ENCODE assay signal across 8 mouse cellular contexts in the genomic region with DNA sequence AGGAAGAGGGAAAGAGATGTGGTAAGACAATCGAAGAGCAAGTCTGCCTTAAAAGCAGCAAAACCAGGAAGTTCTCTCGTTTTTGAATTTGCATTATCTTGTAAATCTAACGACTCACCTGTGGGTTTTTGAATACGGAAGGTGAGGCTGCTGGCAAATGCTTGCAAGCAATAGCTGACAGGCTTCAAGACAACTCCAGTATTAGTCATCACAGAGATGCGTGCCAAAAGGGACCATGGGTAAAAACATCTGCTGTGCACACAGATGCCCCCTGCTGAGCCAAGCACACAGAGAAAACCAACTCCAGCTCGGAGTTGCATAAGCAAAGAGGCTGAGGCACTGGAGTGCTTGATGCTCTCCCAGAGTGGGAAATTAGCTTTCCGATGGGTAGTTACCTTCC. TPM values are rescaled to one million over a fixed set of nuclear protein-coding genes. Genes with fewer than 3 reads are reported as not detected.
A peak's percentile ranks its signal among the peaks of the same experiment; 100 is the strongest.
DNase-seq lines count a peak whose midpoint lies in the region; ATAC-seq and TF ChIP-seq lines count a peak whose summit lies in the region.

No protein-coding gene starts in this region.

- WGBS in embryonic facial prominence, embryonic 12.5 days: 52% methylated on average over 7 of the region's 7 CpGs
- WGBS in embryonic facial prominence, embryonic 10.5 days: 56% methylated on average over 7 of the region's 7 CpGs

- H3K9me3 ChIP-seq in embryonic facial prominence, embryonic 12.5 days: no peaks in the 10 kb centered on the region
- H3K9me3 ChIP-seq in embryonic facial prominence, embryonic 10.5 days: no peaks in the 10 kb centered on the region
- H3K9me3 ChIP-seq in megakaryocyte, embryonic 14.5 days: no peaks in the 10 kb centered on the region

- TF ChIP-seq CTCF in brain, embryonic 14.5 days (IDR thresholded peaks at IDR 0.05; ENCODE audit: borderline replicate concordance, extremely low read depth, insufficient read depth, insufficient read length): no peak

- no peak overlapping the region for H3K9ac ChIP-seq in embryonic facial prominence, embryonic 12.5 days

- H3K4me2 ChIP-seq in embryonic facial prominence, embryonic 12.5 days (replicated peaks): no peak overlapping the region

- DNase-seq in embryonic facial prominence, embryonic 10.5 days (ENCODE audit: low spot score): no peak
- peak; percentile 69 for DNase-seq in 3134 (ENCODE audit: extremely low read depth, insufficient read length, low spot score)
- DNase-seq in brain, embryonic 14.5 days (ENCODE audit: low read depth): peak; percentile 53
- peak; percentile 50 to 76 for DNase-seq in layer of hippocampus, adult 18-20 months (ENCODE audit: low spot score in 2 of 2)
- DNase-seq in thymus, postnatal 14 days: peak; percentile 80
- no peak for DNase-seq in testis, postnatal 14 days (ENCODE audit: low spot score)

- no peak for TF ChIP-seq POLR2A in brain, embryonic 14.5 days (IDR thresholded peaks at IDR 0.05; ENCODE audit: borderline replicate concordance, extremely low read depth, insufficient read depth, insufficient read length, poor library complexity, severe bottlenecking)

- no peaks in the 10 kb centered on the region for H3K36me3 ChIP-seq in embryonic facial prominence, embryonic 12.5 days
- no peaks in the 10 kb centered on the region for H3K36me3 ChIP-seq in embryonic facial prominence, embryonic 10.5 days (replicated peaks)
- H3K36me3 ChIP-seq in megakaryocyte, embryonic 14.5 days (replicated peaks; ENCODE audit: low read length): peaks cover 2% of the 10 kb centered on the region

- 0 out of 2 replicates have a peak overlapping the region, but pooled peaks have one; percentile 7 for H3K27ac ChIP-seq in embryonic facial prominence, embryonic 12.5 days
- H3K27ac ChIP-seq in embryonic facial prominence, embryonic 10.5 days (replicated peaks): no peak overlapping the region

- H3K4me3 ChIP-seq in embryonic facial prominence, embryonic 12.5 days: no peak overlapping the region
- no peak overlapping the region for H3K4me3 ChIP-seq in embryonic facial prominence, embryonic 10.5 days
- H3K4me3 ChIP-seq in megakaryocyte, embryonic 14.5 days (replicated peaks): peak overlapping the region; percentile 28

- H3K27me3 ChIP-seq in embryonic facial prominence, embryonic 12.5 days: no peaks in the 10 kb centered on the region
- H3K27me3 ChIP-seq in embryonic facial prominence, embryonic 10.5 days (replicated peaks; ENCODE audit: low read depth, poor library complexity, severe bottlenecking): no peaks in the 10 kb centered on the region
- no peaks in the 10 kb centered on the region for H3K27me3 ChIP-seq in megakaryocyte, embryonic 14.5 days (replicated peaks)

- no peaks in the 10 kb centered on the region; the same call in 1 of the 2 replicates for H3K4me1 ChIP-seq in embryonic facial prominence, embryonic 12.5 days
- peaks cover 19% of the 10 kb centered on the region for H3K4me1 ChIP-seq in embryonic facial prominence, embryonic 10.5 days
- peaks cover 47% of the 10 kb centered on the region for H3K4me1 ChIP-seq in megakaryocyte, embryonic 14.5 days

- ATAC-seq in embryonic facial prominence, embryonic 12.5 days (ENCODE audit: insufficient number of reproducible peaks, insufficient read depth, low FRiP score, low TSS enrichment): no peak

RNA-seq across cellular contexts. Expression of gene Slc9a9, which starts 1.1 kb away (rescaled TPM):
- 4.8 and 5.6 TPM in 2 replicates for polyA plus RNA-seq in embryonic facial prominence, embryonic 12.5 days (2016; fragmentation: Nextera tagmentation; extraction: Ambion mirVana)
- 2.0 and 2.6 TPM in 2 replicates for polyA plus RNA-seq in embryonic facial prominence, embryonic 10.5 days (2016; fragmentation: Nextera tagmentation; extraction: Ambion mirVana)
- 4.0 and 5.3 TPM in 2 replicates for polyA plus RNA-seq in brain, embryonic 14.5 days (2012; rRNA removed)
- 10 to 100 TPM; 16.2 TPM for total RNA-seq in layer of hippocampus, adult 18-20 months (2021)
- 0.69 TPM in 1 of 2 replicates, not detected in the other for polyA plus RNA-seq in megakaryocyte, embryonic 14.5 days (2012; ENCODE audit: insufficient read depth, low replicate concordance)

Comparison
In these comparisons a context has a peak if more than half of its experiments do, and no peak if none do; other contexts are left out.
1. DNase-seq: peak in 3134 (single experiment), brain, embryonic 14.5 days (single experiment), layer of hippocampus, adult 18-20 months (2 of 2) and thymus, postnatal 14 days (single experiment); none in embryonic facial prominence, embryonic 10.5 days (single experiment) and testis, postnatal 14 days (single experiment).